Mouse (Mus musculus): ENCODE results near the gene Nme7.

- TF ChIP-seq CTCF (IDR thresholded peaks at IDR 0.05) (no peak), EP300 (IDR thresholded peaks at IDR 0.05; ENCODE audit: insufficient read depth, low read depth, low read length) (no peak), POLR2A (IDR thresholded peaks at IDR 0.05; ENCODE audit: insufficient read depth, low read depth, low read length) (no peak)
Observed at GRCm38 (mm10) chr1:164482833-164483232, 178.9 kb downstream of the Nme7 start.
